Mouse (Mus musculus) macrophage (primary cell): ENCODE data around the gene Lrrc8a. TPM values are rescaled to one million over a fixed set of nuclear protein-coding genes. Genes with fewer than 3 reads are reported as not detected.
A peak's percentile ranks its signal among the peaks of the same experiment; 100 is the strongest.

Experiments used
- H3K27ac ChIP-seq: fragments of 350-480 bp; formaldehyde crosslinking; 2 replicates; pipeline ENCODE4 v1.9.0; 2021
- H3K36me3 ChIP-seq: fragments of 350-480 bp; formaldehyde crosslinking; 2 replicates; pipeline ENCODE4 v1.9.0; 2021; ENCODE audit errors: inconsistent target
- H3K4me3 ChIP-seq: fragments of 350-480 bp; formaldehyde crosslinking; 2 replicates; pipeline ENCODE4 v1.9.0; 2021; ENCODE audit errors: inconsistent target
- H3K79me2 ChIP-seq: fragments of 350-480 bp; formaldehyde crosslinking; 2 replicates; pipeline ENCODE4 v1.9.0; 2021; ENCODE audit errors: inconsistent target
- WGBS: methylation state at CpG from one replicate; pipeline ENCODE4 v1.1.7; 2026; ENCODE audit warnings: inconsistent platforms; ENCODE audit not compliant: missing documents; 5-methylcytosine and 5-hydroxymethylcytosine counted together
- polyA plus RNA-seq: library from polyadenylated mRNA; stranded (reverse); fragments of 250-400 nt; gene quantifications from 3 replicates; pipeline ENCODE4 v1.2.4, GENCODE M21; 2018; ENCODE audit warnings: inconsistent platforms

Gene Lrrc8a
- polyA plus RNA-seq, 1 experiment from 2014 or later: 11.0 TPM

DNA sequence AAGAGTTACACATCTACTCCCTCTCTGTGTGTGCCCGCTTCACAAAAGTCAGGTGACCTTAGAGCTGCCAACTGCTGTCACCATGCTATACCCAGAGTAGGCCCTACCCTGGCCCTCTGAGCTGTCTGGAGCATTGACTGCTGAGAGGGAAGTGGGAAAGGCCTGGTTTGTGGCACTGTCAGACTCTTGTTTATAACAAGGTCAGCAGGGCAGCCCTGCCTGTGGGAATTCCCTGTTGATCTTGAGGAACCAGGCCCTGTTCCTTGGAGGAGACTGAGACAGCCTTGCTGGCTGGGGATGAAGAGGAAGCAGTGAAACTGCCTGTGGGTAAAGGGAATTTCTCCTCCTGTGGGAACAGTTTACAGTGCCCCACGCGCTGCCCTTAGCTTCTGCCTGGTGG, 22.8 kb upstream of the Lrrc8a start:
- Histone ChIP-seq H3K4me3 (no peak overlapping the region), H3K27ac (no peak overlapping the region), H3K79me2 (no peaks in the 10 kb centered on the region), H3K36me3 (no peaks in the 10 kb centered on the region)
- 90% methylated on average over 3 of the region's 3 CpGs for WGBS

- H3K4me3 ChIP-seq: no peak overlapping the region
- H3K79me2 ChIP-seq: no peaks in the 10 kb centered on the region
- H3K27ac ChIP-seq: no peak overlapping the region
- no peaks in the 10 kb centered on the region for H3K36me3 ChIP-seq
- 99% methylated on average over 6 of the region's 6 CpGs for WGBS
Observed at GRCm38 (mm10) chr2:30215493-30215892, 22.0 kb upstream of the Lrrc8a start.

GRCm38 (mm10) chr2:30216293-30216692, 21.2 kb upstream of the Lrrc8a start:
- Histone ChIP-seq H3K36me3 (no peaks in the 10 kb centered on the region), H3K27ac (no peak overlapping the region), H3K79me2 (no peaks in the 10 kb centered on the region), H3K4me3 (no peak overlapping the region)
- 97% methylated on average over 5 of the region's 5 CpGs for WGBS

DNA sequence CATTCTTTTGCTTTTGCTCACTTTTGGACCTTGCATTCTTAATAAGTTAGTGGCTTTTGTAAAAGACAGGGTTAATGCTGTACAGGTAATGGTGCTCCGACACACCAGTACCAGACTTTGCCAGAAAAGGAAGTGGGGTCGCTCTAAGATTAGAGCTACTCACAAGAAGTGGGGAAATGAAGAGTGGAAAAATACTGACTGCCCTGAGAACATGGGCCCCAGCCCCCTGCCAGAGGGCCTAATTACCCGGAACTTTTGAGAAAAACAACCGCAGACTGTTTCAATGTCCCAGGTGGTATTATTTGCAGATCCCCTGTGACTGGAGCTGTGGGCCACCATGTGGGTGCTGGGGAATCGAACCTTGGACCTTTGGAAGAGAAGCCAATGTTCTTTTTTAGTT, 1.9 kb upstream of the Lrrc8a start:
- H3K36me3 ChIP-seq: no peaks in the 10 kb centered on the region
- no peak overlapping the region for H3K27ac ChIP-seq
- 38% methylated on average over 5 of the region's 5 CpGs for WGBS

DNA sequence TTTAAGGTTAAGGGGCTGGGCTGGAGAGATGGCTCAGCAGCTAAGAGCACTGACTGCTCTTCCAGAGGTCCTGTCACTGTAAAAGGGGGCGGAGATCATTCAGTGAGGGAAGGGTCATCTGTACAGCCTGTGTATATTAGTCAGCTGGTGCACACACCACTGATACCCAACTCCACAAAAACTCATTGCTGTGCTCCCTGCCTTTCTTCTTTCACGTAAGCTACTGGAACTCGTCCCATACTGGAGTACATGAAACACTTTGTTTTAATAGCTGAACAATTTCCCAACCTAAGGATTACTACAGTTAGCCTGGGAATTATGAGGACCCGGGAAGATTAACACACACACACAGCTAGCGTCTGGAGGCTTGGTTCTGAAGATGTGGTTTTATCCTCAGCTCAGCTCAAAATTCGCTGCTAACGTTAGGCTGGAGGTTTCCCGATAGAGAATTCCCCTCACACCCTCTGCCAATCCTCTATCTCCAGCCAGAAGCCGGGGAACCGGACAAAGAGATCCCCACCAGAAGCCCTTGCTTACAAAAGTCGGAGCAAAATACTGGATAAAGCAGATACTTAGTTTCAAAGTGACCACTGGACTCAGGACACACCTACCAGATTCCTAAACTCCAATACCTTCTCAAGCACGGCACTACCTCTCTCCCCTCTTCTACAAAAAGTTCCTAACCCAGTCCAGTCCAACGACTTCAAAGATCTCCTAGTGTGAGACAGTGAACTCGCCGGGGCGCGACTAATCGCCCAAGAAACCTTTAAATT, 903 bp upstream of the Lrrc8a start:
- Histone ChIP-seq H3K36me3 (peaks cover 5% of the 10 kb centered on the region; the same call in 1 of the 2 replicates), H3K79me2 (peaks cover 37% of the 10 kb centered on the region), H3K4me3 (peak overlapping the region; percentile 80), H3K27ac (peak overlapping the region; percentile 67)
- WGBS: 6% methylated on average over 18 of the region's 18 CpGs

More for the DNA sequence above, 1.9 kb upstream of the Lrrc8a start:
- H3K79me2 ChIP-seq: peaks cover 27% of the 10 kb centered on the region
- no peak overlapping the region for H3K4me3 ChIP-seq

DNA sequence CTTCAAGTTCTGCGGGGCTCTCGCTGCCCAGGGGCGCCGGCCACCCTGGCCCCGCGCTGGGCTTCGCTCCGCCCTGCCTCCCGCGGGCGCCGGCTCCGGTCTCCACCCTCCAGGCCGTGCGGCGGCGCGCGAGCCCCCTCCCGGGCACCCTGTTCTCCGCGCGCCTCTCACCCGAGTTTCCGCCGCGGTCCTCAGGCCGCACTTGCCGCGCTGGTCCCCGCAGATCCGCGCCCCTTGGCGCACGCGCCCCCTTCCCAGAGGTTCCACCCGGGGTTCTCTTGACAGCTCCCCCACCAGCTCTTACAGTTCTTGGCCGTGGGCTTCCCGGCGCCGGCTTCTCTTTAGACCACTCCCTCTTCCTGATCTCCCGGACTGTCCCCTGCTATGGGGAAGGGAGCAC, 366 bp downstream of the Lrrc8a start:
- under 1% methylated on average over 42 of the region's 42 CpGs for WGBS
- Histone ChIP-seq H3K36me3 (peaks cover 5% of the 10 kb centered on the region; the same call in 1 of the 2 replicates), H3K79me2 (peaks cover 40% of the 10 kb centered on the region), H3K27ac (peak overlapping the region; percentile 43), H3K4me3 (peak overlapping the region; percentile 75)

- Histone ChIP-seq H3K4me3 (peak overlapping the region; percentile 75), H3K36me3 (peaks cover 5% of the 10 kb centered on the region; the same call in 1 of the 2 replicates), H3K27ac (no peak overlapping the region), H3K79me2 (peaks cover 49% of the 10 kb centered on the region)
- whole genome bisulfite sequencing: 71% methylated on average over 3 of the region's 3 CpGs
Observed at GRCm38 (mm10) chr2:30238906-30239465, 1.5 kb downstream of the Lrrc8a start.

DNA sequence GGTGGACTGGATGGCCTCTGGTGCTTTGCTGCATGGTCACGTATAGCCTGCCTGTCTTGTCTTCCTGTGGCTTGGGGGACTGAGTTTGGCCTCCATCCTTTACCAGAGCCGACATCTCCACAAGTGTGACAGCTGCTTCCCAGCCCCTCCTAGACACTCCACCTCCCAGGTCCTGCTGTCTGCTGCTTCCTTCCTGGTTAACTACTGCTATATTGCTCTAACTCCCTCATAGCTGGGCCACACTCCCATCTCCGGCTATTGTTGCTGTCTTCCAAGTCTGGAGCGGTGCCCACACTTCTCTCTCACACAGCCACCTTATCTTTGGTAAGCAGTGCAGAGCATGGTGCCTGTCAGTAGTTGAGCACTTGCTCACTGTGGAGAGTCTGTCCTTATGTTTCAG, 2.3 kb downstream of the Lrrc8a start:
- WGBS: 92% methylated on average over 4 of the region's 4 CpGs
- Histone ChIP-seq H3K79me2 (peaks cover 57% of the 10 kb centered on the region), H3K27ac (no peak overlapping the region), H3K36me3 (peaks cover 5% of the 10 kb centered on the region; the same call in 1 of the 2 replicates), H3K4me3 (no peak overlapping the region)

DNA sequence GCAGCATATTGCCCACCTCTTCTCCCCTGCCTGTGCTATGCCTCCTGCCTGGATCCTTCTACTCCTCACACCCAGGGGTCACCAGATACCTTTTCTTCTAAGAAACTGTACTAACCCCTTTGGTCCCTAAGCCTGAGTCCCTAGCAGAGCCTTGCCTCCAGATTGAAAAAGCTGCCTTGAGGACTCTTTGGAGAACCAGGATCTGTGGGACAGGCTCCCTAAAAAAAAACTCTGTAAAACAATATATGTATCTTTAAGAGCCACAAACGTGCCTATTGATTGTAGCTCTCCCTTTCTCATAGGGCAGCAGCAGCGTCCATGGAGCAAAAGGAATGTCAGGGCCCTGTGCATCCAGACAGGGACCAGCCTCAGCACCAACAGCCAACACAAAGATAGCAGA, 2.8 kb downstream of the Lrrc8a start, which contains the start of gene Gm28035:
TSS of gene Gm28035 (plus strand) at position 301 of the 400 bp plus-strand sequence.
- WGBS: 91% methylated on average over 2 of the region's 2 CpGs
- Histone ChIP-seq H3K27ac (no peak within 1 kb of the TSS), H3K36me3 (peaks cover 5% of the 10 kb centered on the region; the same call in 1 of the 2 replicates)

DNA sequence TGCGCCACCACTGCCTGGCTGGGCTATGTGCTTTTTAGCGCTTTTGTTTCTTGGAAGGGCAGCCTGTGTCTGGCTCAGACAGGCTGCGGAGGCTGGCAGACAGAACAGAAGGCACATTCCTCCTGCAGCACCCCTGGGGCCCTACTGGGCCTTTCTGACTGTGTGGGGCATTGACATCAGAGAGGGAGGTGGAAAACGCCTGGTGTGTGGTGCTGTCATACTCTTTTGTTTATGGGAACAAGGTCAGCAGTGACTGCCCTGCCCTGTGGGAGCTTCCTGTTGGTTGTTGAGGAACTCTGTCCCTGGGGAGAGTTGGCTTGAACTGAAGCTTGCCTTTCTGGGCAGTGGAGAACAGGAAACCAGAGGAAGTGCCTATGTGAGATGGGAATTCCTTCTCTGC, 5.0 kb downstream of the Lrrc8a start:
- no peak overlapping the region; the same call in 1 of the 2 replicates for H3K27ac ChIP-seq
- peaks cover 5% of the 10 kb centered on the region; the same call in 1 of the 2 replicates for H3K36me3 ChIP-seq
- WGBS: 71% methylated on average over 4 of the region's 4 CpGs

More for the DNA sequence above, 2.8 kb downstream of the Lrrc8a start, which contains the start of gene Gm28035:
- H3K79me2 ChIP-seq: peaks cover 62% of the 10 kb centered on the region
- no peak within 1 kb of the TSS for H3K4me3 ChIP-seq

DNA sequence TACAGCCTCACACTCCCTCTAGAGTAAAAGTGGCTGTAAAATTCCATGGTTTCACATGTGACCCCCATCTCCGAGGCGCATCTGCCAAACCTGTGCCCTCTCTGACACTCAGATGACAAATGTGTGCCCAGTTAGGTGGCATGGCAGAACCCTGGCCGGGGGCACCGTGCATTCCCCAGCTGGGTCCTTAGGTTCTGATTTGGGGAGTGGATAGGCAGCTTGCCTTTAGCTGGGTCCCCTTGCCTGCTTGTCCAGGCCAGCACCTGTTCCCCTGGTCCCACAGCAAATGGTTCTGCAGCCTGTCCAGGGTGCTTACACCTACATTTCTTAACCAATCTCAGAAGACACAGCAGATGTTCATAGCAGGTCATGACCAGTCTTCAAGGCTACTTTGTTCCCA, 5.9 kb downstream of the Lrrc8a start:
- Histone ChIP-seq H3K79me2 (peaks cover 85% of the 10 kb centered on the region), H3K4me3 (no peak overlapping the region), H3K36me3 (peaks cover 5% of the 10 kb centered on the region; the same call in 1 of the 2 replicates), H3K27ac (no peak overlapping the region)
- 91% methylated on average over 4 of the region's 4 CpGs for WGBS

More for the DNA sequence above, 5.0 kb downstream of the Lrrc8a start:
- Histone ChIP-seq H3K4me3 (no peak overlapping the region), H3K79me2 (peaks cover 81% of the 10 kb centered on the region)

GRCm38 (mm10) chr2:30244595-30245178, 7.2 kb downstream of the Lrrc8a start:
- 92% methylated on average over 7 of the region's 7 CpGs for WGBS
- H3K36me3 ChIP-seq: peaks cover 13% of the 10 kb centered on the region; the same call in 1 of the 2 replicates
- no peak overlapping the region for H3K27ac ChIP-seq
- H3K4me3 ChIP-seq: no peak overlapping the region
- H3K79me2 ChIP-seq: peaks cover 85% of the 10 kb centered on the region; the same call in 1 of the 2 replicates

- H3K27ac ChIP-seq: no peak overlapping the region
- 93% methylated on average over 5 of the region's 5 CpGs for WGBS
- H3K4me3 ChIP-seq: no peak overlapping the region
- H3K36me3 ChIP-seq: peaks cover 8% of the 10 kb centered on the region; the same call in 1 of the 2 replicates
- peaks cover 78% of the 10 kb centered on the region; the same call in 1 of the 2 replicates for H3K79me2 ChIP-seq
Observed at GRCm38 (mm10) chr2:30247036-30247435, 9.5 kb downstream of the Lrrc8a start.

- Histone ChIP-seq H3K36me3 (peaks cover 8% of the 10 kb centered on the region; the same call in 1 of the 2 replicates), H3K79me2 (peaks cover 84% of the 10 kb centered on the region; the same call in 1 of the 2 replicates), H3K27ac (no peak overlapping the region), H3K4me3 (no peak overlapping the region)
- WGBS: 81% methylated on average over 4 of the region's 4 CpGs
Observed at GRCm38 (mm10) chr2:30247681-30248080, 10.2 kb downstream of the Lrrc8a start.
